Mouse (Mus musculus): Measurements from ENCODE around the gene Tmtc2.

DNA sequence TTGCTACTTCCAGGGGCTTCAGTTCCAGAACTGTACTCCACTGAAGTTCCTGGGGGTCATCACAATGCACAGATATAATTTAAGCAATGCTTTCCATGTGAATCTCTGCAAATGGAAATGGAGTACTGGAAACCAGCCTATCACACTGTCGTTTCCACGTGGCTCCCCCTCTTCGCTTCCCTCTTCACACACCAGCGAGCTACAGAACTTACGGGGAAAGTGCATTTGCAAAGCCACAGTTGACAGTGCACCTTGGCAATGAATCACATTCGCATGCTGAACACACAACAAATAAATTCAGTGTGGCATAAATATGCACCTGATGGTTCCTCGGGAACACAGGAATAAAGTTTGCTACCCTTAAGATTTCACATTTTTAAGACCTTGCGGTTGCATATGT is 3.2 kb downstream of the Tmtc2 start:
- no peak for TF ChIP-seq CTCF (IDR thresholded peaks at IDR 0.05; ENCODE audit: low read depth, low read length)
- TF ChIP-seq POLR2A (IDR thresholded peaks at IDR 0.05; ENCODE audit: insufficient read depth, low read length) = no peak
- TF ChIP-seq EP300 (IDR thresholded peaks at IDR 0.05; ENCODE audit: insufficient read depth, low read depth, low read length) = no peak

Data from ES-Bruce4 (cell line).